Mouse (Mus musculus): ENCODE results near the gene Nipal4.
A peak's percentile ranks its signal among the peaks of the same experiment; 100 is the strongest.
"Not testable (repeated sequence)": the region's sequence is repeated elsewhere in the genome, so short reads cannot be mapped to it uniquely, and the experiment has no call there.

Gene Nipal4

GRCm38 (mm10) chr11:46165866-46166585 lies at the start of gene Nipal4:
Gene Nipal4, minus strand, starts transcription at chr11:46166508.
- peak; percentile 25 for DNase-seq

GRCm38 (mm10) chr11:46215354-46215753 lies 49.0 kb upstream of the Nipal4 start:
- peak; percentile 93 for DNase-seq

GRCm38 (mm10) chr11:46214368-46215230 lies 48.3 kb upstream of the Nipal4 start:
- DNase-seq, result peak; percentile 45

- peak; percentile 79 for DNase-seq
These were observed 47.5 kb upstream of the Nipal4 start for GRCm38 (mm10) chr11:46213844-46214243.

GRCm38 (mm10) chr11:46211858-46212257 lies 45.5 kb upstream of the Nipal4 start:
- DNase-seq, result no peak

- no peak for DNase-seq
These were observed 43.6 kb upstream of the Nipal4 start for GRCm38 (mm10) chr11:46209884-46210283.

- no peak for DNase-seq
These were observed 39.5 kb upstream of the Nipal4 start for GRCm38 (mm10) chr11:46205639-46206409.

- DNase-seq, result no peak
These were observed 38.5 kb upstream of the Nipal4 start for GRCm38 (mm10) chr11:46204841-46205240.

GRCm38 (mm10) chr11:46202547-46202887 lies 36.2 kb upstream of the Nipal4 start:
- no peak for DNase-seq

- peak; percentile 57 for DNase-seq
These were observed 35.6 kb upstream of the Nipal4 start for GRCm38 (mm10) chr11:46201636-46202546.

GRCm38 (mm10) chr11:46200664-46201063 lies 34.4 kb upstream of the Nipal4 start:
- DNase-seq, result no peak

- DNase-seq, result no peak
These were observed 27.9 kb upstream of the Nipal4 start for GRCm38 (mm10) chr11:46194175-46194574.

GRCm38 (mm10) chr11:46188283-46188682 lies 22.0 kb upstream of the Nipal4 start:
- DNase-seq, result no peak

GRCm38 (mm10) chr11:46185486-46185885 lies 19.2 kb upstream of the Nipal4 start:
- peak; percentile 37 for DNase-seq

- no peak for DNase-seq
These were observed 18.6 kb upstream of the Nipal4 start for GRCm38 (mm10) chr11:46184946-46185345.

- DNase-seq, result not testable (repeated sequence)
These were observed 15.7 kb upstream of the Nipal4 start for GRCm38 (mm10) chr11:46182031-46182430.

- no peak for DNase-seq
These were observed 11.1 kb upstream of the Nipal4 start for GRCm38 (mm10) chr11:46177246-46178043.

GRCm38 (mm10) chr11:46176155-46176554 lies 9.8 kb upstream of the Nipal4 start:
- no peak for DNase-seq

GRCm38 (mm10) chr11:46172128-46172527 lies 5.8 kb upstream of the Nipal4 start:
- no peak for DNase-seq

GRCm38 (mm10) chr11:46169908-46170307 lies 3.6 kb upstream of the Nipal4 start:
- DNase-seq, result no peak

- no peak for DNase-seq
These were observed 2.2 kb upstream of the Nipal4 start for GRCm38 (mm10) chr11:46168506-46168905.

All from embryo, embryonic 11 days (tissue).